Mouse (Mus musculus) CD4-positive, CD25-positive, alpha-beta regulatory T cell, adult 2 months (primary cell): Measurements from ENCODE around the gene Hspe1.
"Not testable (repeated sequence)": the region's sequence is repeated elsewhere in the genome, so short reads cannot be mapped to it uniquely, and the experiment has no call there.

Experiments
- DNase-seq: peaks from one replicate; pipeline ENCODE4 v3.0.0-alpha.2; 2012; ENCODE audit warnings: low read depth, low spot score

Hspe1 gene

GRCm38 (mm10) chr1:55085781-55086366 is 2.1 kb upstream of the Hspe1 start:
- no peak for DNase-seq

GRCm38 (mm10) chr1:55086868-55087400 is 998 bp upstream of the Hspe1 start:
- no peak for DNase-seq

- no peak for DNase-seq
Measured at GRCm38 (mm10) chr1:55087401-55087904, 479 bp upstream of the Hspe1 start.

GRCm38 (mm10) chr1:55088611-55089497 is 922 bp downstream of the Hspe1 start:
- DNase-seq: no peak

- peak; percentile 39 for DNase-seq
Measured at GRCm38 (mm10) chr1:55089498-55090064, 1.6 kb downstream of the Hspe1 start.

- DNase-seq: no peak
Measured at GRCm38 (mm10) chr1:55092056-55092455, 4.1 kb downstream of the Hspe1 start.

- DNase-seq: no peak
Measured at GRCm38 (mm10) chr1:55092469-55092868, 4.5 kb downstream of the Hspe1 start.

- no peak for DNase-seq
Measured at GRCm38 (mm10) chr1:55106919-55107585, 19.1 kb downstream of the Hspe1 start.

- DNase-seq: no peak
Measured at GRCm38 (mm10) chr1:55107644-55108043, 19.7 kb downstream of the Hspe1 start.

- DNase-seq: no peak
Measured at GRCm38 (mm10) chr1:55108473-55108872, 20.5 kb downstream of the Hspe1 start.

- no peak for DNase-seq
Measured at GRCm38 (mm10) chr1:55109066-55109766, 21.3 kb downstream of the Hspe1 start.

- DNase-seq: no peak
Measured at GRCm38 (mm10) chr1:55123046-55123445, 35.1 kb downstream of the Hspe1 start.

GRCm38 (mm10) chr1:55123561-55123960 is 35.6 kb downstream of the Hspe1 start:
- no peak for DNase-seq

GRCm38 (mm10) chr1:55124136-55124535 is 36.2 kb downstream of the Hspe1 start:
- DNase-seq: not testable (repeated sequence)

GRCm38 (mm10) chr1:55129716-55130115 is 41.8 kb downstream of the Hspe1 start:
- DNase-seq: peak; percentile 7

- DNase-seq: peak; percentile 13
Measured at GRCm38 (mm10) chr1:55130190-55130916, 42.4 kb downstream of the Hspe1 start.

- peak; percentile 96 for DNase-seq
Measured at GRCm38 (mm10) chr1:55130943-55131401, 43.0 kb downstream of the Hspe1 start, which contains the start of gene Mob4. Gene Mob4, plus strand, starts transcription at chr1:55131231.

- peak; percentile 68 for DNase-seq
Measured at GRCm38 (mm10) chr1:55131424-55132014, 43.6 kb downstream of the Hspe1 start.

- no peak for DNase-seq
Measured at GRCm38 (mm10) chr1:55132308-55132707, 44.4 kb downstream of the Hspe1 start.

GRCm38 (mm10) chr1:55133173-55133572 is 45.2 kb downstream of the Hspe1 start:
- no peak for DNase-seq
